Mouse (Mus musculus) left cerebral cortex, postnatal 36 days (tissue): ENCODE results near the gene Tex19.1. TPM values are rescaled to one million over a fixed set of nuclear protein-coding genes. Genes with fewer than 3 reads are reported as not detected.
A peak's percentile ranks its signal among the peaks of the same experiment; 100 is the strongest.

Experiments used
- DNase-seq, 2 experiments: peaks; one replicate each; pipeline ENCODE4 v3.0.0; 2021 to 2022; ENCODE audit warnings: low spot score in 2 of 2, mixed read lengths in 1 of 2
- intact Hi-C: fragments of 180-260 bp; cut with DNase I; formaldehyde crosslinking; loops from one replicate; pipeline ENCODE4 v1.15.1; 2025
- total RNA-seq, 2 experiments: library from RNA; stranded (reverse); gene quantifications; 2 replicates each; pipeline ENCODE4 v1.2.3; 2021

The Tex19.1 gene
- total RNA-seq, 2 experiments from 2014 or later, result not detected

- no peak for DNase-seq
- intact Hi-C loops, result no loop called here
Measured at GRCm38 (mm10) chr11:121137682-121138081, 8.3 kb upstream of the Tex19.1 start.

DNA sequence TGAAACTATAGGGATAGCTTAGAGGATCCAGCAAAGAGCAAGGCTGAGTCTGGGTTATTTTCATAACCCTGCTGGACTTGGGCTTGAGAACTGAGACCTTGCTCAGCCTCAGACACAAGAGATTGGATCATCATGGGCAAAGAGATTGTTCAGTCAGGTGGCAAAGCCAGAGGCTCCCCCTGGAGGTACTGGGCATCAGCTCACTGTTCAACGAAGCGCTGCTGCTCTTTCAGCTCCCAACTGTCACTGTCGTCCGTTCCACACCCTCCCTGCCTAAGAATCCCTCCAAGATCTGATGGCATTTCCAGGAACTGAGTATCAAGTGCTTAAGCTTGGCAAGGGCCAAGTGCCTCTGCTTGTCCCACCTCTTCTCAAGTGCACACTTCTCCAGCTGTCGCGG, 7.2 kb upstream of the Tex19.1 start:
- intact Hi-C loops, result no loop called here
- DNase-seq, result no peak

DNA sequence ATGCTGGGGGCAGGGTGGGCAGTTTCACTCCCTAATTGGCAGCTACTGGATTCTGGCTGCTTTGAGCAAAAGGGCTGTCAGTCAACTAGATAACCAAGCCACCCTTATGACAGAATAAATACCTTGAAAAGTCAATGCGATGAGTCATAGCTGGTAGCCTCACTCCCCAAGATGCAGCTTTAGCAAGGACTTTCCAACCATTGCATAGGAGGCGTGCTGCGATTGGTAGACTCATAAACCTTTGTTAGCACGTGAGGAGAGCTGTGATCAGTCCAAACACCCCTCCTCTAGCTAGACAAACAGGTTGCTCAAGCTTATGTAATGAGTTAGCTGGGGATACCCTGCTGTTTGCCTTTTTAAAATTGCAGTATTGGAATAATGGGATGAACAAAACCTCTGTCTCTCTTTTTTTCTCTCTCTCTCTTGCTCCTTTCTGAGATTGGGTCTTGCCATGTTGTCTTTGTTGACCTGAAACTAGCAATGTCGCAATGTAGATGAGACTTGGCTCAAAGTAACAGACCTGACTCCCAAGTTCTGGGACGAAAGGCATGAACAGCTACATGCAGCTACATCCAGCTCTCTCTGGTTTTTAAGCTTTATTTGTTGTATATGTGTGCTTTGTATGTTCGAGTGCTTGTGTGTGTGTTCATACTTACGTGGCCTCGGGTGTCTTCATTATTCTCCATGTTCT, 2.5 kb upstream of the Tex19.1 start:
- no peak for DNase-seq
- intact Hi-C loops, result no loop called here

GRCm38 (mm10) chr11:121148193-121148592, 2.2 kb downstream of the Tex19.1 start:
- DNase-seq, result no peak

GRCm38 (mm10) chr11:121154203-121154602, 8.3 kb downstream of the Tex19.1 start:
- no peak for DNase-seq
- intact Hi-C loops, result no loop called here

More at GRCm38 (mm10) chr11:121148193-121148592, 2.2 kb downstream of the Tex19.1 start:
- intact Hi-C loops, result no loop called here

- intact Hi-C loops, result no loop called here
- no peak for DNase-seq
Measured at GRCm38 (mm10) chr11:121156411-121156891, 10.5 kb downstream of the Tex19.1 start.

GRCm38 (mm10) chr11:121159971-121160370, 14.0 kb downstream of the Tex19.1 start, which contains the start of gene Uts2r:
Gene Uts2r, plus strand, starts transcription at chr11:121160271.
- DNase-seq, result no peak
- intact Hi-C loops, result no loop called here

GRCm38 (mm10) chr11:121160636-121161346, 14.8 kb downstream of the Tex19.1 start:
- intact Hi-C loops, result no loop called here

GRCm38 (mm10) chr11:121163751-121164150, 17.8 kb downstream of the Tex19.1 start:
- intact Hi-C loops, result no loop called here
- no peak for DNase-seq

More at GRCm38 (mm10) chr11:121160636-121161346, 14.8 kb downstream of the Tex19.1 start:
- no peak for DNase-seq

- intact Hi-C loops, result no loop called here
- no peak for DNase-seq
Measured at GRCm38 (mm10) chr11:121173203-121173602, 27.3 kb downstream of the Tex19.1 start.

DNA sequence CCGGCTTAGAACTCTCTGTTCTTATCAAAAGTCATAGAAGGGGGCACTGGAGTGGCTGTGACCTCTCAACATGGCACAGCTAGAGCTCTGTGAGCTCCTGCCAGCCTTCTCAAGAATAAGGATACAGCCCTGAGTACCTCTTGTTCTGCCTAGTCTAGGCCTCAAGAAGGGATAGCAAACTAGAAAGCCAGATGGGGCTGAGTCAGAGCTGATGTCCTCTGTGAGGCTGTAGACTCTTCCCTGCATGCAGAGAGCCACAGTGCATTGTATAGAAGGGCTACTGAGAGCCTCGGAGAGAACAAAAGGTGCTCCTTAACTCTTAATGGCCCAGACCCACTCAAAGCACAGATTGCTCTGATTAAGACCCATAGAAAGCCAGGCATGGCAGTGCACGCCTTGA, 28.3 kb downstream of the Tex19.1 start:
- intact Hi-C loops, result no loop called here

GRCm38 (mm10) chr11:121176285-121177270, 30.6 kb downstream of the Tex19.1 start:
- intact Hi-C loops, result no loop called here
- DNase-seq, result no peak

More for the DNA sequence above, 28.3 kb downstream of the Tex19.1 start:
- DNase-seq, result no peak

DNA sequence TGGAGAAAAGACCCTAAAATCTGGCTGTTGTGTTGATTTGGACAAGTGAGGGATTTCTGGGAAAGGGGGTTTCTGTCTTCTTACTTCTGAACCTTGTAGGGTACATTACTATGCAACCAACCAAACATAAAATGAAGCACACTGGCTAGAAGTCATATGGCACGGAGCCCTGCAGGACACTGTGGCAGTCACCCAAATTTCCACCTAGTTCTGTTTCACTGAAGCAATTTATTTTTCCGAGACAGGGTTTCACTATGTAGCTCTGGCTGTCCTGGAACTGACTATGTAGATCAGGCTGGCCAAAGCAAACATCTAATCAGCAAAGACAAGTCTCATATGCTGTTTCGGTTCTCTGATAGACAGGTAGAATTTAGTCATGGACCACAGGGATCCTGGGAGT, 43.7 kb downstream of the Tex19.1 start:
- intact Hi-C loops, result no loop called here
- no peak for DNase-seq

GRCm38 (mm10) chr11:121192742-121193141, 46.8 kb downstream of the Tex19.1 start:
- no peak for DNase-seq
- intact Hi-C loops, result no loop called here

DNA sequence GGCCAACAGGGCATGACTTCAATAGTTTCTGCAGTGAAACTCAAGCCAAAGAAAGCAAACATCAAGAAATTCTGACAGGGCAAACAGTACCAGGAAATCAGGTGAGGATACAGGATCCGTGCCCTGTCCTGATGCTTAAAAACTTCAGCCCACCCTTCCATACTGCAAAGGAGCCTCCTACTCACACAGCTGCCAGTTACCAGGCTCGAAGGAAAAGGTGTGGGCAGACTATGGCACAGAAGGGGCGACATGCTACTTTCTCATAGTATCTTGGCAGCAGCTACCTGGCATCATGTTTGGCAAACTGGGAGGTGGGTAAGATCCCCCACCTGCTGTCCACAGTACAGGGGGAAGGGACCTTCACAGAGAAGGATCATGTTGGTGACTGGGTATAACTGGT, 47.5 kb downstream of the Tex19.1 start:
- peak in 1 of 2 experiments; percentile 18 for DNase-seq
- intact Hi-C loops, result no loop called here

Other genes starting within 250 kb of the Tex19.1 start
- 10 to 100 TPM in 1 of 2 experiments, 1 to 10 TPM in 1; 6.2 to 10.7 TPM for gene Ccdc57, start 213.3 kb upstream of the Tex19.1 start, total RNA-seq
- 1 to 10 TPM; 3.5 to 5.5 TPM for gene Slc16a3, start 197.7 kb upstream of the Tex19.1 start, total RNA-seq
- gene Csnk1d, start 154.8 kb upstream of the Tex19.1 start, total RNA-seq, result 100 to 1,000 TPM; 113 to 115 TPM
- 1 to 10 TPM; 2.1 TPM for gene Cd7, start 106.7 kb upstream of the Tex19.1 start, total RNA-seq
- gene Sectm1b, start 82.6 kb upstream of the Tex19.1 start, total RNA-seq, result not detected
- not detected for gene Sectm1a, start 64.9 kb upstream of the Tex19.1 start, total RNA-seq
- gene Tex19.2, start 27.5 kb upstream of the Tex19.1 start, total RNA-seq, result not detected
- gene Uts2r, start 14.1 kb downstream of the Tex19.1 start, total RNA-seq, result not detected
- gene Hexdc, start 58.3 kb downstream of the Tex19.1 start, total RNA-seq, result 10 to 100 TPM; 24.5 to 28.6 TPM
- 1 to 10 TPM; 7.9 to 8.0 TPM for gene Ogfod3, start 58.6 kb downstream of the Tex19.1 start, total RNA-seq
- gene Cybc1, start 83.2 kb downstream of the Tex19.1 start, total RNA-seq, result 10 to 100 TPM; 20.4 to 27.7 TPM
- gene Narf, start 91.1 kb downstream of the Tex19.1 start, total RNA-seq, result 10 to 100 TPM; 48.1 to 62.7 TPM
- gene Foxk2, start 113.8 kb downstream of the Tex19.1 start, total RNA-seq, result 10 to 100 TPM; 85.1 to 89.9 TPM
- gene Wdr45b, start 208.3 kb downstream of the Tex19.1 start, total RNA-seq, result 10 to 100 TPM; 60.4 to 62.2 TPM
- 10 to 100 TPM; 48.5 to 51.5 TPM for gene Rab40b, start 242.1 kb downstream of the Tex19.1 start, total RNA-seq